Mouse (Mus musculus): ENCODE measurements around the gene Pm20d1. TPM values are rescaled to one million over a fixed set of nuclear protein-coding genes. Genes with fewer than 3 reads are reported as not detected.

Gene Pm20d1
- 0.08 and 0.37 TPM in 2 replicates for polyA plus RNA-seq (2014; fragmentation: Nextera tagmentation; extraction: Ambion mirVana)

DNA sequence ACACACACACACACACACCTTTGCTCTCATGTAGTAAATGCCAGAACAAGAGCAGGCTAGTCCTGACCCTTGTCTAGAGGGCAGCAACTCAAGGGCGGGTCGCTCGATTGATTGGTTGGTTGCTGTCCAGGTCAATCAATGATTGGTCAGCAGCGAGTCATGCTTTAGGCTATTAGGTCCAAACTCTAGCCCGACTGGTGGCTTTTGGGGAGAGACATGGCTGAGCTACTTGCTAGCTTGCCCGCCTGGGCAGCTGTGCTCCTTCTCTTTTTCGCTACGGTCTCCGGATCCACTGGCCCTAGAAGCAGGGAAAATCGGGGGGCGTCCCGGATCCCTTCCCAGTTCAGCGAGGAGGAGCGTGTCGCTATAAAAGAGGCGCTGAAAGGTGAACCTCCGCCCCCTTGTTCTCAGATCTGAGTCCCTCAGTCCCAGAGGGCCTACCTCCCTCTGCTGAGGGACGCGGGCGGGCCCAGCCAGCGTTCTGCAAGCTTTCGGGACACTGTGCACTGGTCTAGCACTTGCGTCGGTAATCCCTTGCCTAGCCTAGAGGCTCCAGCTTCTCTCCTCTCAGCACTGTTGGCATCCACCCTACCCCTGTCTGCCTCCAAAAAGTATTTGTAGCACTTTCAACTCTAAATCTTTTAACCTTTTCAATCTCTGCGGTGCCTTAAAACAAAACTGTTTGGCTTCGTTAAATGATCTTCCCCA, at the start of gene Pm20d1:
Gene Pm20d1 (plus strand): TSS at position 180 of the 708 bp plus-strand sequence.
- 5% methylated on average over 26 of the region's 26 CpGs for WGBS
- ATAC-seq (ENCODE audit: low read depth) = no peak
- 0 out of 2 replicates have a peak within 1 kb of the TSS, but pooled peaks have one; percentile 11 for H3K9ac ChIP-seq (replicated peaks; ENCODE audit: low read depth, low read length)

GRCm38 (mm10) chr1:131747761-131748160, 49.4 kb upstream of the Pm20d1 start:
- H3K9ac ChIP-seq (replicated peaks; ENCODE audit: low read depth, low read length) = no peak overlapping the region
- no peaks in the 10 kb centered on the region for H3K4me1 ChIP-seq (ENCODE audit: control insufficient read depth, insufficient read depth, low read length)
- no peak overlapping the region for H3K4me3 ChIP-seq (ENCODE audit: low read depth, low read length)
- H3K27ac ChIP-seq (ENCODE audit: low read depth, low read length) = no peak overlapping the region
- no peaks in the 10 kb centered on the region for H3K9me3 ChIP-seq (ENCODE audit: control insufficient read depth, low read length)
- no peak for ATAC-seq (ENCODE audit: low read depth)
- no peaks in the 10 kb centered on the region for H3K36me3 ChIP-seq (ENCODE audit: control insufficient read depth, insufficient read depth, low read length)
- H3K4me2 ChIP-seq (ENCODE audit: low read depth, low read length) = no peak overlapping the region
- H3K27me3 ChIP-seq (ENCODE audit: control insufficient read depth, insufficient read depth, low read length) = no peaks in the 10 kb centered on the region
- WGBS = 52% methylated on average over 2 of the region's 2 CpGs

More for the DNA sequence above, at the start of gene Pm20d1:
- H3K4me3 ChIP-seq (ENCODE audit: low read depth, low read length) = 0 out of 2 replicates have a peak within 1 kb of the TSS, but pooled peaks have one; percentile 9
- H3K27me3 ChIP-seq (ENCODE audit: control insufficient read depth, insufficient read depth, low read length) = no peaks in the 10 kb centered on the region
- no peaks in the 10 kb centered on the region for H3K36me3 ChIP-seq (ENCODE audit: control insufficient read depth, insufficient read depth, low read length)
- H3K4me1 ChIP-seq (ENCODE audit: control insufficient read depth, insufficient read depth, low read length) = no peaks in the 10 kb centered on the region
- no peaks in the 10 kb centered on the region for H3K9me3 ChIP-seq (ENCODE audit: control insufficient read depth, low read length)
- peak within 1 kb of the TSS; percentile 40 for H3K4me2 ChIP-seq (ENCODE audit: low read depth, low read length)
- no peak within 1 kb of the TSS for H3K27ac ChIP-seq (ENCODE audit: low read depth, low read length)

- Histone ChIP-seq H3K27me3 (ENCODE audit: control insufficient read depth, insufficient read depth, low read length) (no peaks in the 10 kb centered on the region), H3K9ac (replicated peaks; ENCODE audit: low read depth, low read length) (no peak overlapping the region), H3K27ac (ENCODE audit: low read depth, low read length) (no peak overlapping the region), H3K4me3 (ENCODE audit: low read depth, low read length) (no peak overlapping the region), H3K36me3 (ENCODE audit: control insufficient read depth, insufficient read depth, low read length) (no peaks in the 10 kb centered on the region), H3K4me1 (ENCODE audit: control insufficient read depth, insufficient read depth, low read length) (no peaks in the 10 kb centered on the region), H3K9me3 (ENCODE audit: control insufficient read depth, low read length) (no peaks in the 10 kb centered on the region), H3K4me2 (ENCODE audit: low read depth, low read length) (no peak overlapping the region)
- ATAC-seq (ENCODE audit: low read depth) = no peak
- 89% methylated on average over 2 of the region's 2 CpGs for WGBS
Observed at GRCm38 (mm10) chr1:131748636-131749035, 48.5 kb upstream of the Pm20d1 start.

DNA sequence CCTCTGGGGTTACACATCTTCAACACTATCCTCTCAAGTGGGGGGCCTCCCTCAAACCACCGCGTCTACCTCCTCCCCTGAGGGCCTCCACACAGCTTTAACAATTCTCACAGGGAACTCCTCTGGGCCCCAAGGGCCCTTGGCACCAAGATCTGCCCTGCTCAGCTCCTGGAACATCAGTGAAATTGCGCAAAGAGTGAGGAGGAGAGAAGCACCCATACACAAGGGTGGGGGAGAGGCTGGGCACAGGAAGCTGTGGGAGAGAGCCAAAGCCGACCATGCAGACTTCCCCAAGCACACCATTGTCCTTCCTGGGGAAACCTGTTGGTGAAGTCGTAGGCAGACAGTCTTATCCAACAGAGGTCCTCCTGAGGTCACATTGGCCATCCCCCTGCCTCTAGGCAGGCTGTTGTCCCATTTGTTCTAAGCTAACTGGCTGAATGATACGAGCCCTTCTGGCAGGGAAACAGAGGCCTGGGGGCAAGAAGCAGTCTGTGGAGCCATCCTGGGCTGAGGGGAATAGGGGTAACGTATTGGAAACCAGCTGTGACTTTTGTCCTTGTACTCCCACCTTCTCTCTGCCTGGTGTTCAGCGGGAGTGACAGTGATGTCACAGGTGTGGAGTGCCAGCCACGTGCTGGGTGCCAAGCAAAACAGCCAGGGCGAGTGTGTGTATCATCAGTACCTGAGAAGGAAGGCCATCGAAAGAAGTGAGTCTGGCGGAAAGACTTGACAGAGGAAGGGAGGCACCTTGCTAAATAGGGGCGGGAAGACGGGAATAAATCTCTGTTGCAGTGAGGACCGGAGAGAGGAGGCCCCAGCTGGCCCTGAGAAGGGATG, 47.3 kb upstream of the Pm20d1 start:
- 76% methylated on average over 15 of the region's 15 CpGs for WGBS

GRCm38 (mm10) chr1:131751181-131751890, 45.8 kb upstream of the Pm20d1 start:
- no peak overlapping the region for H3K9ac ChIP-seq (replicated peaks; ENCODE audit: low read depth, low read length)
- no peak for ATAC-seq (ENCODE audit: low read depth)
- H3K27me3 ChIP-seq (ENCODE audit: control insufficient read depth, insufficient read depth, low read length) = no peaks in the 10 kb centered on the region
- H3K4me3 ChIP-seq (ENCODE audit: low read depth, low read length) = no peak overlapping the region
- no peaks in the 10 kb centered on the region for H3K4me1 ChIP-seq (ENCODE audit: control insufficient read depth, insufficient read depth, low read length)
- H3K4me2 ChIP-seq (ENCODE audit: low read depth, low read length) = no peak overlapping the region
- 84% methylated on average over 3 of the region's 3 CpGs for WGBS
- H3K27ac ChIP-seq (ENCODE audit: low read depth, low read length) = no peak overlapping the region
- no peaks in the 10 kb centered on the region for H3K9me3 ChIP-seq (ENCODE audit: control insufficient read depth, low read length)
- H3K36me3 ChIP-seq (ENCODE audit: control insufficient read depth, insufficient read depth, low read length) = no peaks in the 10 kb centered on the region

More for the DNA sequence above, 47.3 kb upstream of the Pm20d1 start:
- no peaks in the 10 kb centered on the region for H3K27me3 ChIP-seq (ENCODE audit: control insufficient read depth, insufficient read depth, low read length)
- H3K4me1 ChIP-seq (ENCODE audit: control insufficient read depth, insufficient read depth, low read length) = no peaks in the 10 kb centered on the region
- no peaks in the 10 kb centered on the region for H3K36me3 ChIP-seq (ENCODE audit: control insufficient read depth, insufficient read depth, low read length)
- no peak overlapping the region for H3K4me2 ChIP-seq (ENCODE audit: low read depth, low read length)
- no peaks in the 10 kb centered on the region for H3K9me3 ChIP-seq (ENCODE audit: control insufficient read depth, low read length)
- no peak overlapping the region for H3K4me3 ChIP-seq (ENCODE audit: low read depth, low read length)
- no peak for ATAC-seq (ENCODE audit: low read depth)
- H3K27ac ChIP-seq (ENCODE audit: low read depth, low read length) = no peak overlapping the region
- no peak overlapping the region for H3K9ac ChIP-seq (replicated peaks; ENCODE audit: low read depth, low read length)

GRCm38 (mm10) chr1:131751891-131752311, 45.3 kb upstream of the Pm20d1 start:
- no peaks in the 10 kb centered on the region for H3K36me3 ChIP-seq (ENCODE audit: control insufficient read depth, insufficient read depth, low read length)
- no peaks in the 10 kb centered on the region for H3K9me3 ChIP-seq (ENCODE audit: control insufficient read depth, low read length)
- no peak overlapping the region for H3K4me3 ChIP-seq (ENCODE audit: low read depth, low read length)
- H3K27me3 ChIP-seq (ENCODE audit: control insufficient read depth, insufficient read depth, low read length) = no peaks in the 10 kb centered on the region
- H3K9ac ChIP-seq (replicated peaks; ENCODE audit: low read depth, low read length) = no peak overlapping the region
- no peak overlapping the region for H3K27ac ChIP-seq (ENCODE audit: low read depth, low read length)
- H3K4me2 ChIP-seq (ENCODE audit: low read depth, low read length) = no peak overlapping the region
- WGBS = 60% methylated on average over 10 of the region's 10 CpGs
- no peak for ATAC-seq (ENCODE audit: low read depth)
- H3K4me1 ChIP-seq (ENCODE audit: control insufficient read depth, insufficient read depth, low read length) = no peaks in the 10 kb centered on the region

DNA sequence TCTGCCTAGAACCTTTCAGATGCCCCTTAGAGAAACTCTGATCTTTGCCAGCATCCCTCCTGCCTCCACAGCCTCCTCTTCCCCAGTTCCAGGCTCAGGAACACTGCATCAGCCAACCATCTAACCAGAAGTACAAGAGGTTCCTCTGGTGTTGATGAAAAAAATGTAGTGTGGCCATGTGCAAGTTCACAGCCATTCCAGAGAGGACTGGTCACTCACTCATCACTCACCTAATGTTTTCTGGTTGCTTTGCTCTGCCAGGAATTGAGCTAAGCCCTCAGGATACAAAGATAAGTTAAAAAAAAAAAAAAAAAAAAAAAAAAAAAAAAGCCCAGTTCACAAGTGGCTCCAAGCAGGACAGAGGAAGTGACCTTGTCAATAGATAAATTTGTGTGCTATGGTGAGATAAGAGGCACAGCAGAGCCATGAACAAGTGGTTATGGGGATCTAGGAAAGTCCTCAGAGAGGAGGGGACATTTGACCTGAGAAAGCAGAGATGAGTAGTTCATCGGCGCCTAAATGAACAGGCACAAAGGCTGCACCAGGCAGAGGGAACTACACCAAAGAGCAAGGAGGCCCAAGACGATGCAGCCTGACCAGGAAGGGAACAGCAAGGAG, 42.9 kb upstream of the Pm20d1 start:
- WGBS = 82% methylated on average over 3 of the region's 3 CpGs
- H3K27ac ChIP-seq (ENCODE audit: low read depth, low read length) = no peak overlapping the region
- no peak for ATAC-seq (ENCODE audit: low read depth)

DNA sequence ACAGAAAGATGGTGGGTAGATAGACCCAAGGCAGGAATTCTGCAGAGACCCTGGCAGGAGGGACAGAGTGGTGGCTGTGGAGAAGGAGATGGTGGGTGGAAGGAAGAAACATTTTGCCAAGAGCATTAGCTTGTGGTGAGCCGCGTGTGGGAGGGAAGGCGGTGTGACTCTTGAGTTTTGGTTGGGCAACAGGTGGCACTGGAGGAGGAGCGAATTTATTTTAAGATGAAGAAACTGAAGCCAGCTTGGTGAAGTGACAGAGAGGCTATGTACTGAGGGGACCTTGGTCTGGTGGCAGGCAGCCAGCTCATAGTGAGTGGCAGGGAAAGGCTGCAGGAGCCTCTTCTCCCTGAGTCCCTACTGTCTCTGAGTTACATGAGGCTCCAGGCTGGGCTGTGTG, 42.3 kb upstream of the Pm20d1 start:
- no peak for ATAC-seq (ENCODE audit: low read depth)
- Histone ChIP-seq H3K36me3 (ENCODE audit: control insufficient read depth, insufficient read depth, low read length) (no peaks in the 10 kb centered on the region), H3K4me3 (ENCODE audit: low read depth, low read length) (no peak overlapping the region), H3K4me1 (ENCODE audit: control insufficient read depth, insufficient read depth, low read length) (no peaks in the 10 kb centered on the region), H3K9ac (replicated peaks; ENCODE audit: low read depth, low read length) (no peak overlapping the region), H3K9me3 (ENCODE audit: control insufficient read depth, low read length) (no peaks in the 10 kb centered on the region), H3K27ac (ENCODE audit: low read depth, low read length) (no peak overlapping the region), H3K4me2 (ENCODE audit: low read depth, low read length) (no peak overlapping the region), H3K27me3 (ENCODE audit: control insufficient read depth, insufficient read depth, low read length) (no peaks in the 10 kb centered on the region)
- WGBS = 91% methylated on average over 4 of the region's 4 CpGs

More for the DNA sequence above, 42.9 kb upstream of the Pm20d1 start:
- no peak overlapping the region for H3K4me3 ChIP-seq (ENCODE audit: low read depth, low read length)
- H3K4me2 ChIP-seq (ENCODE audit: low read depth, low read length) = no peak overlapping the region
- H3K36me3 ChIP-seq (ENCODE audit: control insufficient read depth, insufficient read depth, low read length) = no peaks in the 10 kb centered on the region
- H3K9ac ChIP-seq (replicated peaks; ENCODE audit: low read depth, low read length) = no peak overlapping the region
- H3K4me1 ChIP-seq (ENCODE audit: control insufficient read depth, insufficient read depth, low read length) = no peaks in the 10 kb centered on the region
- no peaks in the 10 kb centered on the region for H3K9me3 ChIP-seq (ENCODE audit: control insufficient read depth, low read length)
- no peaks in the 10 kb centered on the region for H3K27me3 ChIP-seq (ENCODE audit: control insufficient read depth, insufficient read depth, low read length)
